Mouse (Mus musculus): ENCODE data around the gene Prss3. TPM values are rescaled to one million over a fixed set of nuclear protein-coding genes. Genes with fewer than 3 reads are reported as not detected.
"Not testable (repeated sequence)": the region's sequence is repeated elsewhere in the genome, so short reads cannot be mapped to it uniquely, and the experiment has no call there.

The Prss3 gene
- total RNA-seq (2021), result not detected
- long read RNA-seq, experiment 1, result 0 reads
- long read RNA-seq, experiment 2, result 0 reads

DNA sequence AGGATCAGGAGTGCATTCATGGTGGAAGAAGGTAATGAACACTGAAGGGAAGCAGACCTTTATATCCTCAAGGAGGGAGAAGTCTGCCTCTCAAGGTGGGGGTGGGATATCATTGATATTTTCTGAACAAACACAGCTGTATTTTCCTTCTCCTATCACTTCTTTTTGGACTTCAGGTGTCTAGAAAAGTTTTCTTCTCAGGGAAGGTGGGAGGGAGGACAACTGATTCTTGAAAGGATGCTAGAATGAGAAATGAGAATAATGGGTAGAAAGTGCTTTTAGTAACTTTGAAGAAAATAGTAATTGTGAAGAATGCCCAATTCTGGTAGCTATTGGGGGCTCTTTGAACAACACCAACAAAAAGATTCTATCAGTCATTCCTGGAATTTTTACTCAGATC, at the start of gene Prss3:
Gene Prss3 (minus strand): TSS at position 101 of the 400 bp plus-strand sequence.
- not testable (repeated sequence) for DNase-seq

DNA sequence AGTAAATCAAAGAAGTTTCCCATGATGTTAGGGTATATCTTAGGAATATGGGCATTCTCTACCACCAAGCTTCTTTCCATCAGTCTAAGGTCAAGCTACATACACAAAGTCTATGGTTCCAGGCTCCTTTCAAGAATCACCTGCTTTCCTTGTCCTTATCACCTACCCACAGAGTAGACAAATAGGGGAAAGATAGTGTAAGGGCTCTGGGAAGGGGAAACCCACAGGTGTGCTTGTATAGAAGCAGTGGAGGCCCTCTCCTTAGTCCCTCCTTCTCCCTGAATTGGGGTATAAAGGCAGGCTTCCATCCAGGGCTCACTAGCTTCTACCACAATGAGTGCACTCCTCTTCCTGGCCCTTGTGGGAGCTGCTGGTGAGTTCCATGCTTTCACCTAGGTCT, 14.6 kb upstream of the Prss3 start, which contains the start of gene Gm5771:
Gene Gm5771 (plus strand): TSS at position 301 of the 400 bp plus-strand sequence.
- not testable (repeated sequence) for DNase-seq

DNA sequence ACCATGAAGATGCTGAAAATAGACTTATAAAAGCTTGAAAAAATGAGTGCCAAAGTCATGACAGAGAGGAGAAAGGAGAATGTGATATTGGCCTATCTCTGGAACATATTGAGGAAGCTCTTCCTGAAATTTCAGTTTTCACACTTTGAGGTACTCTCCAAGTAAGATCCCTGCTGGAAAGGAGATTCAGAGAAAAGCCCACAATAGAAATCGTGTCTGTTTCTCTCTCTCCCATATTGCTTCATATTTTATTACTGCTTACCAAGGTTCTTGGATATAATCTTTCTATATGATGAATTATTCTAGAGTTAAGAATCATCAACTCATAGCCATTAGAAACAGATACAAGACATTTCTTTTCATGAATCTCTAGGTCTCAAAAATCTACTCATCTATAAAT, 14.2 kb upstream of the Prss3 start:
- DNase-seq, result not testable (repeated sequence)

DNA sequence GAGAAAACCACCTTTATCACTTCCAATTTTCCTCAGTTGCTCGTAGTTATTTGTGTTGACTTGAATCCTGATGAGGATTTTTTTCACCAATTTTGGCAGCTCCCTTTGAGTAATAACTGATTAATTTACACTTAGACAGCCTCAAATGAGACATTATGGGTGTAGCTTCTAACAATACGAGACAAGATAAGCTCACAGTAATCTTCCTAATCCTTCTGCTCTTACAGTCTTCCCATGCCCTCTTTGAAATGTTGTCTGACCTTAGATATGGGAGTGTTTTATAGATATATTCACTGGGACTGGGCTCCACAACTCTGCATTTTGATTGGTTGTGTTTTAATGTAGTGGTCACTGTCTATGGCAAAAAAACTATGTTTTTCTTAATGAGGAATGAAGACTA, 9.3 kb upstream of the Prss3 start:
- DNase-seq, result no peak

GRCm38 (mm10) chr6:41373772-41374171, 3.7 kb downstream of the Prss3 start:
- DNase-seq, result not testable (repeated sequence)

GRCm38 (mm10) chr6:41353932-41354331, 23.5 kb downstream of the Prss3 start, which contains the start of gene Try10:
Try10 (plus strand) TSS chr6:41354105.
- DNase-seq, result no peak

Other genes starting within 250 kb of the Prss3 start
- not detected for gene Try4, start 75.4 kb downstream of the Prss3 start, total RNA-seq (2021)
- gene Try5, start 60.8 kb downstream of the Prss3 start, total RNA-seq (2021), result not detected
- gene Try10, start 23.6 kb downstream of the Prss3 start, total RNA-seq (2021), result not detected
- gene Gm5771, start 14.7 kb upstream of the Prss3 start, total RNA-seq (2021), result not detected
- gene Gm10334, start 68.5 kb upstream of the Prss3 start, total RNA-seq (2021), result not detected
- not detected for gene Prss1, start 81.3 kb upstream of the Prss3 start, total RNA-seq (2021)
- gene Prss2, start 144.1 kb upstream of the Prss3 start, total RNA-seq (2021), result not detected
- gene Ephb6, start 227.8 kb upstream of the Prss3 start, total RNA-seq (2021), result 1 to 10 TPM; 2.2 to 4.7 TPM